8 mouse cellular contexts compared by ENCODE assay signal in the genomic region with DNA sequence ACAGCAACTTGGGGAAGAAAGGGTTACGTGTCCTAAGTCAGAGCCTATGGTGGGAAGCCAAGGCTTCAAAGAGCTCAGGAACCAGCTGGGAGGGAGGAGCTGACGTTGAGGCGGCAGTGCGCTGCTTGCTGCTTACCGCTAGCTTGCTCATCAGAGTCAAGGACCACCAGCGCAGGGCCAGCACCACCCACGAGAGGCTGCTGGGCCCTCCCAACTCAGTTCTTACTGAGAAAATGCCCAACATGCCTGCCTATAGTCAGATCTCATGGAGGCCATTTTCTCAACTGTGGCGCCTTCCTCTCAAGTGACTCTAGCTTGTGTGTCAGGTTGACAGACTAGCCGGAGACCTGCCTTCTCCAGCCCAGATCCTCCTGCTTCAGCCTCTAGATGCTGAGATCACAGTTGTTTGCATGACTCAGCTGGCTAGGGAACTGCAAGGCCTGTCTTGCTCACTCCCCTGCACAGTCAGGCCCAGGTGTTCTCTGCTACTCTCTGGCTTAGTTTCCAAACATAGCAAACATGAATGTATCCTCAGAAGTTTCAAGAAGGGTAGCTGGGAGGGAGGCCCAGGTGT. TPM values are rescaled to one million over a fixed set of nuclear protein-coding genes. Genes with fewer than 3 reads are reported as not detected.
DNase-seq lines count a peak whose midpoint lies in the region; ATAC-seq and TF ChIP-seq lines count a peak whose summit lies in the region.

No protein-coding gene starts in this region.

- H3K27ac ChIP-seq in left cerebral cortex, adult 2 months, result peak overlapping the region; percentile 92
- no peak overlapping the region for H3K27ac ChIP-seq in hindbrain, embryonic 12.5 days
- peak overlapping the region; percentile 68 for H3K27ac ChIP-seq in lung, embryonic 16.5 days (ENCODE audit: low read length)

- no peaks in the 10 kb centered on the region for H3K27me3 ChIP-seq in hindbrain, embryonic 12.5 days
- H3K27me3 ChIP-seq in lung, embryonic 16.5 days (ENCODE audit: control insufficient read depth, insufficient read depth, low read depth, low read length), result no peaks in the 10 kb centered on the region

- H3K4me2 ChIP-seq in hindbrain, embryonic 12.5 days (replicated peaks), result no peak overlapping the region
- peak overlapping the region; percentile 32 for H3K4me2 ChIP-seq in lung, embryonic 16.5 days (ENCODE audit: low read depth, low read length)

- no peak for TF ChIP-seq CTCF in left cerebral cortex, adult 2 months (IDR thresholded peaks at IDR 0.05)

- intact Hi-C loops in left cerebral cortex, adult 2 months (cut with DNase I), result no loop called here
- intact Hi-C loops in left cerebral cortex, postnatal 4 days (cut with DNase I), result no loop called here

- ATAC-seq in hindbrain, embryonic 12.5 days (ENCODE audit: low FRiP score), result peak; percentile 35; the same call in 1 of the 2 replicates
- ATAC-seq in lung, embryonic 16.5 days (ENCODE audit: low read depth), result peak; percentile 80

- peak in 1 of 2 experiments; percentile 33 for DNase-seq in left cerebral cortex, adult 2 months (ENCODE audit: extremely low spot score in 1 of 2, low spot score in 2 of 2)
- DNase-seq in left cerebral cortex, postnatal 4 days, result no peak
- DNase-seq in embryo, embryonic 9.5 days (ENCODE audit: extremely low spot score), result peak; percentile 52
- peak; percentile 75 for DNase-seq in testis, postnatal 14 days (ENCODE audit: low spot score)
- no peak for DNase-seq in urinary bladder, adult 2 months (ENCODE audit: low spot score)
- no peak for DNase-seq in adrenal gland, postnatal 4 days (ENCODE audit: low spot score in 2 of 2)

- H3K9ac ChIP-seq in hindbrain, embryonic 12.5 days, result no peak overlapping the region
- H3K9ac ChIP-seq in lung, embryonic 16.5 days (ENCODE audit: low read length), result peak overlapping the region; percentile 8; the same call in 1 of the 2 replicates

- no peaks in the 10 kb centered on the region for H3K9me3 ChIP-seq in hindbrain, embryonic 12.5 days (replicated peaks)
- no peaks in the 10 kb centered on the region for H3K9me3 ChIP-seq in lung, embryonic 16.5 days (ENCODE audit: control insufficient read depth, low read length)

- WGBS in hindbrain, embryonic 12.5 days, result 20% methylated on average over 9 of the region's 9 CpGs
- 19% methylated on average over 9 of the region's 9 CpGs for WGBS in lung, embryonic 16.5 days

- no peaks in the 10 kb centered on the region for H3K36me3 ChIP-seq in hindbrain, embryonic 12.5 days
- no peaks in the 10 kb centered on the region for H3K36me3 ChIP-seq in lung, embryonic 16.5 days (ENCODE audit: control insufficient read depth, insufficient read depth, low read length)

- no peak overlapping the region for H3K4me3 ChIP-seq in left cerebral cortex, adult 2 months
- H3K4me3 ChIP-seq in hindbrain, embryonic 12.5 days, result no peak overlapping the region
- H3K4me3 ChIP-seq in lung, embryonic 16.5 days (ENCODE audit: low read length), result no peak overlapping the region

- peaks cover 20% of the 10 kb centered on the region for H3K4me1 ChIP-seq in hindbrain, embryonic 12.5 days
- H3K4me1 ChIP-seq in lung, embryonic 16.5 days (replicated peaks; ENCODE audit: control insufficient read depth, insufficient read depth, low read length), result peaks cover 51% of the 10 kb centered on the region

RNA-seq across cellular contexts. Expression of a gene that starts 51.7 kb away (rescaled TPM):
- total RNA-seq in left cerebral cortex, adult 2 months (2021), result 10 to 100 TPM; 10.1 to 13.4 TPM
- 10 to 100 TPM; 12.1 to 13.4 TPM for total RNA-seq in left cerebral cortex, postnatal 4 days (2021)
- polyA plus RNA-seq in hindbrain, embryonic 12.5 days (2016; fragmentation: Nextera tagmentation; extraction: Ambion mirVana), result 28.7 and 29.9 TPM in 2 replicates
- 56.4 and 61.1 TPM in 2 replicates for polyA plus RNA-seq in lung, embryonic 16.5 days (2015; fragmentation: Nextera tagmentation; extraction: Ambion mirVana)
- polyA plus RNA-seq in urinary bladder, adult 2 months (2012; rRNA removed), result 20.7 and 21.6 TPM in 2 replicates
- total RNA-seq in adrenal gland, postnatal 4 days (2021), result 10 to 100 TPM; 42.4 to 45.9 TPM

RNA-seq across cellular contexts. Expression of a gene that starts 52.1 kb away (rescaled TPM):
- 10 to 100 TPM; 92.0 to 98.0 TPM for total RNA-seq in left cerebral cortex, adult 2 months (2021)
- 10 to 100 TPM; 81.7 to 81.8 TPM for total RNA-seq in left cerebral cortex, postnatal 4 days (2021)
- polyA plus RNA-seq in hindbrain, embryonic 12.5 days (2016; fragmentation: Nextera tagmentation; extraction: Ambion mirVana), result 71.8 and 73.7 TPM in 2 replicates
- 76.3 and 83.2 TPM in 2 replicates for polyA plus RNA-seq in lung, embryonic 16.5 days (2015; fragmentation: Nextera tagmentation; extraction: Ambion mirVana)
- 104 and 123 TPM in 2 replicates for polyA plus RNA-seq in urinary bladder, adult 2 months (2012; rRNA removed)
- total RNA-seq in adrenal gland, postnatal 4 days (2021), result 100 to 1,000 TPM; 105 to 110 TPM

RNA-seq across cellular contexts. Expression of a gene that starts 54.3 kb away (rescaled TPM):
- total RNA-seq in left cerebral cortex, adult 2 months (2021), result 1 to 10 TPM; 2.5 to 2.7 TPM
- 1 to 10 TPM; 1.4 to 2.0 TPM for total RNA-seq in left cerebral cortex, postnatal 4 days (2021)
- polyA plus RNA-seq in hindbrain, embryonic 12.5 days (2016; fragmentation: Nextera tagmentation; extraction: Ambion mirVana), result 2.0 and 2.2 TPM in 2 replicates
- polyA plus RNA-seq in lung, embryonic 16.5 days (2015; fragmentation: Nextera tagmentation; extraction: Ambion mirVana), result 5.7 and 6.2 TPM in 2 replicates
- polyA plus RNA-seq in urinary bladder, adult 2 months (2012; rRNA removed), result 19.2 and 25.1 TPM in 2 replicates
- 10 to 100 TPM; 25.9 to 26.3 TPM for total RNA-seq in adrenal gland, postnatal 4 days (2021)

Comparison
In these comparisons a context has a peak if more than half of its experiments do, and no peak if none do; other contexts are left out.
1. DNase-seq: peak in embryo, embryonic 9.5 days (single experiment) and testis, postnatal 14 days (single experiment); none in left cerebral cortex, postnatal 4 days (single experiment), urinary bladder, adult 2 months (single experiment) and adrenal gland, postnatal 4 days (0 of 2).
2. RNA of a gene that starts 54.3 kb away (total RNA-seq): 25.9 to 26.3 TPM in adrenal gland, postnatal 4 days; 2.5 to 2.7 TPM in left cerebral cortex, adult 2 months and 1.4 to 2.0 TPM in left cerebral cortex, postnatal 4 days; every median in the first group is over 4 times any median in the second.